Comparison of ENCODE assay signal across 11 mouse cellular contexts in the genomic region with DNA sequence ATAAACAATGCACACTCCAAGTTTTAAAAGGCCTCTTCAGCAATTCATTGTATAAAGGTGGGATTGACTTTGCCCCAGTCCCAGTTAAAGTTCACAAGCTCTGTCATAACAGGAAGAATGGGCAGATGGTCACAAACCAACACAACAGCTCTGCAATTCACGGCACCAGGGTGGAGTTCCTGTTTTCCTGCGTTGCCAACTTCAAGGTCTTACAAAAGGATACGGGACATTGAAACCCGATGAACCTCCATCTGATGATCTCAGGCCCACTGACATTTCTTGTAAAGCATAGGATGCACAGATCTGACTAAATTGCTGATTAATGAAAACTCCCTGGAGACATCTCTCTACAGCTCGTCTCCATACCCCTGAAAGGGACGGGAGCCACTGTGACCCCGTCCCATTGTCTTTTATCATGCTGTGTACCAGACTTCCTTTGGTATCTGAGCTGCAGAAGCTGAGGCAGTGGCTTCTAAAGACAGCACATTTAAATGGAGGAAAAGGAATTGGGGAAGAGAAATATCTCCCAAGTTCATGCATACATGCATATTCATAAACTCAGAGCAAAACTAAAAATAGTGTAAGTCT. TPM values are rescaled to one million over a fixed set of nuclear protein-coding genes. Genes with fewer than 3 reads are reported as not detected.
DNase-seq lines count a peak whose midpoint lies in the region; ATAC-seq lines count a peak whose summit lies in the region.
"Had no signal": no experiment of that assay in that cellular context is flagged by ENCODE, and none has a peak within 500 bp of the region (broad histone marks: within the 10 kb centered on the region; RNA-seq: fewer than 3 reads in every experiment).

No protein-coding gene starts in this region.

- no peaks in the 10 kb centered on the region for H3K36me3 ChIP-seq in heart, embryonic 15.5 days
- H3K36me3 ChIP-seq in liver, embryonic 13.5 days = no peaks in the 10 kb centered on the region
- no peaks in the 10 kb centered on the region for H3K36me3 ChIP-seq in forebrain, embryonic 10.5 days (replicated peaks)
- H3K36me3 ChIP-seq: G1E; limb, embryonic 13.5 days had no signal

- no peaks in the 10 kb centered on the region for H3K9me3 ChIP-seq in heart, embryonic 15.5 days (replicated peaks)
- H3K9me3 ChIP-seq in liver, embryonic 13.5 days (replicated peaks) = no peaks in the 10 kb centered on the region
- H3K9me3 ChIP-seq in forebrain, embryonic 10.5 days = no peaks in the 10 kb centered on the region
- H3K9me3 ChIP-seq: limb, embryonic 13.5 days had no signal

- no peak overlapping the region for H3K9ac ChIP-seq in heart, embryonic 15.5 days
- no peak overlapping the region for H3K9ac ChIP-seq in liver, embryonic 13.5 days
- H3K9ac ChIP-seq: limb, embryonic 13.5 days had no signal

- peak overlapping the region; percentile 68 for H3K4me3 ChIP-seq in heart, embryonic 15.5 days
- H3K4me3 ChIP-seq in liver, embryonic 13.5 days (replicated peaks) = no peak overlapping the region
- H3K4me3 ChIP-seq in forebrain, embryonic 10.5 days = no peak overlapping the region

- no peak for ATAC-seq in heart, embryonic 15.5 days (replicated peaks; ENCODE audit: insufficient number of reproducible peaks, insufficient read depth, low FRiP score, low read depth)
- peak; percentile 15; the same call in 1 of the 2 replicates for ATAC-seq in liver, embryonic 13.5 days (ENCODE audit: low read depth)
- ATAC-seq: intestine, embryonic 16.5 days had no signal

- peak; percentile 27 to 58 for DNase-seq in lung, adult 18-20 months
- no peak for DNase-seq in lung, postnatal 25 days (ENCODE audit: low spot score)
- no peak for DNase-seq in liver, embryonic 13.5 days
- DNase-seq in forebrain, embryonic 10.5 days (ENCODE audit: extremely low spot score, low spot score) = no peak
- DNase-seq in cerebellum, adult 8-10 months = no peak
- no peak for DNase-seq in right cerebral cortex, postnatal 10 days (ENCODE audit: low spot score in 2 of 2)
- DNase-seq: thymus, postnatal 36 days had no signal

- H3K4me1 ChIP-seq in heart, embryonic 15.5 days (replicated peaks) = peaks cover 13% of the 10 kb centered on the region
- peaks cover 12% of the 10 kb centered on the region for H3K4me1 ChIP-seq in liver, embryonic 13.5 days (replicated peaks)
- peaks cover 37% of the 10 kb centered on the region for H3K4me1 ChIP-seq in forebrain, embryonic 10.5 days

- peak overlapping the region; percentile 26 for H3K4me2 ChIP-seq in heart, embryonic 15.5 days
- no peak overlapping the region for H3K4me2 ChIP-seq in liver, embryonic 13.5 days
- H3K4me2 ChIP-seq: limb, embryonic 13.5 days had no signal

- H3K27ac ChIP-seq in heart, embryonic 15.5 days = peak overlapping the region; percentile 52
- 0 out of 2 replicates have a peak overlapping the region, but pooled peaks have one; percentile 43 for H3K27ac ChIP-seq in liver, embryonic 13.5 days
- H3K27ac ChIP-seq in forebrain, embryonic 10.5 days = no peak overlapping the region
- H3K27ac ChIP-seq: limb, embryonic 13.5 days had no signal

- 58% methylated on average over 7 of the region's 7 CpGs for WGBS in heart, embryonic 15.5 days
- WGBS in liver, embryonic 13.5 days (ENCODE audit: insufficient replicate concordance) = 14% methylated on average over 7 of the region's 7 CpGs
- 64% methylated on average over 7 of the region's 7 CpGs for WGBS in forebrain, embryonic 10.5 days

- H3K27me3 ChIP-seq in heart, embryonic 15.5 days = peaks cover 19% of the 10 kb centered on the region
- H3K27me3 ChIP-seq in liver, embryonic 13.5 days = peaks cover 58% of the 10 kb centered on the region
- H3K27me3 ChIP-seq in forebrain, embryonic 10.5 days (ENCODE audit: poor library complexity, severe bottlenecking) = peaks cover 81% of the 10 kb centered on the region

RNA-seq across cellular contexts. Expression of gene Kdr, which starts 3.6 kb away (rescaled TPM):
- polyA plus RNA-seq in heart, embryonic 15.5 days (2015; fragmentation: Nextera tagmentation; extraction: Ambion mirVana) = 35.4 and 35.6 TPM in 2 replicates
- polyA plus RNA-seq in liver, embryonic 13.5 days (2015; fragmentation: Nextera tagmentation; extraction: Ambion mirVana) = 7.7 and 10.0 TPM in 2 replicates
- 24.3 and 25.9 TPM in 2 replicates for polyA plus RNA-seq in forebrain, embryonic 10.5 days (2016; fragmentation: Nextera tagmentation; extraction: Ambion mirVana)
- polyA plus RNA-seq: G1E had no signal

Comparison
In these comparisons a context has a peak if more than half of its experiments do, and no peak if none do; other contexts are left out.
1. DNase-seq: peak in lung, adult 18-20 months (2 of 2); none in lung, postnatal 25 days (single experiment), liver, embryonic 13.5 days (single experiment), forebrain, embryonic 10.5 days (single experiment), cerebellum, adult 8-10 months (single experiment) and right cerebral cortex, postnatal 10 days (0 of 2).